Mouse (Mus musculus) kidney, adult 2 months (tissue): ENCODE measurements at regions not wholly inside any gene's neighbourhood (a gene's known extent, or its start where the extent isn't known, plus 50 kb on each side); places are given as distances from the start of the nearest gene placed in this dataset.

Experiments
- CTCF ChIP-seq: fragments of 200-500 bp; conservative IDR thresholded peaks from 2 replicates; pipeline ENCODE4 v1.5.1; 2011; ENCODE audit warnings: low read depth, mild to moderate bottlenecking, control low read depth, low read length, moderate library complexity, mixed read lengths; ENCODE audit not compliant: insufficient read depth, insufficient read length
- POLR2A ChIP-seq: fragments of 200-500 bp; IDR thresholded peaks from one replicate; pipeline ENCODE4 v1.6.1; 2011; ENCODE audit warnings: low read depth, low read length, control low read depth

- TF ChIP-seq CTCF (peak; percentile 73), POLR2A (no peak)
Measured at GRCm38 (mm10) chr11:22677337-22677736, 165.4 kb downstream of the Tmem17 start.
